Mouse (Mus musculus): ENCODE results near the gene Tsks. TPM values are rescaled to one million over a fixed set of nuclear protein-coding genes. Genes with fewer than 3 reads are reported as not detected.

The Tsks gene
- polyA plus RNA-seq, 1 experiment from 2014 or later = 0.07 TPM

- H3K9me3 ChIP-seq (ENCODE audit: control insufficient read depth, low read length) = no peaks in the 10 kb centered on the region
- H3K4me2 ChIP-seq = no peak overlapping the region
- no peak overlapping the region for H3K9ac ChIP-seq (ENCODE audit: low read length)
- H3K27me3 ChIP-seq (ENCODE audit: control insufficient read depth, insufficient read depth, low read length) = peaks cover 13% of the 10 kb centered on the region
- no peak for ATAC-seq (ENCODE audit: low FRiP score)
- peaks cover 6% of the 10 kb centered on the region; the same call in 1 of the 2 replicates for H3K4me1 ChIP-seq (ENCODE audit: control insufficient read depth, insufficient read depth, low read length)
- no peak overlapping the region for H3K4me3 ChIP-seq (ENCODE audit: low read depth, low read length)
- H3K36me3 ChIP-seq (ENCODE audit: control insufficient read depth, insufficient read depth, low read length) = 0 out of 2 replicates have a peak, but pooled peaks cover 2% of the 10 kb centered on the region
- H3K27ac ChIP-seq (ENCODE audit: low read depth, low read length) = no peak overlapping the region
- no peak for DNase-seq (ENCODE audit: low spot score, missing footprints)
- 59% methylated on average over 5 of the region's 5 CpGs for WGBS
Measured at GRCm38 (mm10) chr7:44955628-44956027, 12.6 kb downstream of the Tsks start.

- Histone ChIP-seq H3K9ac (ENCODE audit: low read length) (peak overlapping the region; percentile 9; the same call in 1 of the 2 replicates), H3K4me1 (ENCODE audit: control insufficient read depth, insufficient read depth, low read length) (peaks cover 6% of the 10 kb centered on the region; the same call in 1 of the 2 replicates), H3K36me3 (ENCODE audit: control insufficient read depth, insufficient read depth, low read length) (0 out of 2 replicates have a peak, but pooled peaks cover 2% of the 10 kb centered on the region), H3K4me2 (no peak overlapping the region), H3K4me3 (ENCODE audit: low read depth, low read length) (no peak overlapping the region), H3K27ac (ENCODE audit: low read depth, low read length) (no peak overlapping the region), H3K9me3 (ENCODE audit: control insufficient read depth, low read length) (no peaks in the 10 kb centered on the region), H3K27me3 (ENCODE audit: control insufficient read depth, insufficient read depth, low read length) (peaks cover 7% of the 10 kb centered on the region)
- DNase-seq (ENCODE audit: low spot score, missing footprints) (no peak), ATAC-seq (ENCODE audit: low FRiP score) (no peak)
- 55% methylated on average over 6 of the region's 6 CpGs for WGBS
Measured at GRCm38 (mm10) chr7:44956266-44956665, 13.3 kb downstream of the Tsks start.

DNA sequence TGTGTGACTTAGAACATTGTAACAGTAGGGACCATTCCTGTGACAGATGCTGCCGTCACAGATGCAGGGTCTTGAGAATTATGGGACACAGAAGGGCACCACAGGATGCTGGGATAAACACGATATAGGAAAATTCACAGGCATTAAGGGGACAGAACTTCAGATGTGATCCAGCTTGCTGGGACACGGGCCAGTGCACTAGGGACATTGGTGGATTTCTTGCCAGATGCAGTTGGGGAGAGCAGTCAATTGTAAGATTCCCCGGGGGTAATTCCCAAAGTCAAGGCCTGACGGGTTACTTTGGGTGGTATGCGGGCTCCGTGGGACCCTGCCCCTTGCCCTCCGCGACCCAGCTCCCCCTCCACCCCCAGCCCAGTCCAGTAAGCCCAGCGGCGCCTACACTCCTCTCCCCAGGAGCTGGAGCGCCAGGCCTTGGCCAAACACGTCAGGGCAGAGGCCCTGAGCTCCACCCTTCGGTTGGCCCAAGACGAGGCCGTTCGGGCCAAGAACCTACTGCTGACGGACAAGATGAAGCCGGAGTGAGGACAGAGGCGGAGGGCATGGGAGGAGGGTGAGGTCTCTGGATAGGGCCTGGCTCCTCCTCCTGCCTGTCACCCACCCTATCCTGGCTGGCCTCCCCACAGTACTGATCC, 14.3 kb downstream of the Tsks start:
- Histone ChIP-seq H3K27ac (ENCODE audit: low read depth, low read length) (no peak overlapping the region), H3K9me3 (ENCODE audit: control insufficient read depth, low read length) (no peaks in the 10 kb centered on the region), H3K4me1 (ENCODE audit: control insufficient read depth, insufficient read depth, low read length) (peaks cover 3% of the 10 kb centered on the region; the same call in 1 of the 2 replicates), H3K36me3 (ENCODE audit: control insufficient read depth, insufficient read depth, low read length) (0 out of 2 replicates have a peak, but pooled peaks cover 2% of the 10 kb centered on the region), H3K27me3 (ENCODE audit: control insufficient read depth, insufficient read depth, low read length) (no peaks in the 10 kb centered on the region), H3K4me3 (ENCODE audit: low read depth, low read length) (no peak overlapping the region), H3K4me2 (no peak overlapping the region), H3K9ac (ENCODE audit: low read length) (no peak overlapping the region)
- WGBS = 71% methylated on average over 20 of the region's 20 CpGs
- no peak for DNase-seq (ENCODE audit: low spot score, missing footprints)
- no peak for ATAC-seq (ENCODE audit: low FRiP score)

- Histone ChIP-seq H3K9ac (ENCODE audit: low read length) (no peak overlapping the region), H3K9me3 (ENCODE audit: control insufficient read depth, low read length) (no peaks in the 10 kb centered on the region), H3K4me2 (no peak overlapping the region), H3K27ac (ENCODE audit: low read depth, low read length) (no peak overlapping the region), H3K4me3 (ENCODE audit: low read depth, low read length) (no peak overlapping the region), H3K36me3 (ENCODE audit: control insufficient read depth, insufficient read depth, low read length) (0 out of 2 replicates have a peak, but pooled peaks cover 2% of the 10 kb centered on the region), H3K27me3 (ENCODE audit: control insufficient read depth, insufficient read depth, low read length) (no peaks in the 10 kb centered on the region), H3K4me1 (ENCODE audit: control insufficient read depth, insufficient read depth, low read length) (no peaks in the 10 kb centered on the region)
- WGBS = 58% methylated on average over 7 of the region's 7 CpGs
- ATAC-seq (ENCODE audit: low FRiP score) (no peak), DNase-seq (ENCODE audit: low spot score, missing footprints) (no peak)
Measured at GRCm38 (mm10) chr7:44958208-44958607, 15.2 kb downstream of the Tsks start.

- H3K9me3 ChIP-seq (ENCODE audit: control insufficient read depth, low read length) = no peaks in the 10 kb centered on the region
- DNase-seq (ENCODE audit: low spot score, missing footprints) = no peak
- 86% methylated on average over 8 of the region's 8 CpGs for WGBS
- no peak overlapping the region for H3K27ac ChIP-seq (ENCODE audit: low read depth, low read length)
- no peak overlapping the region for H3K4me3 ChIP-seq (ENCODE audit: low read depth, low read length)
- H3K27me3 ChIP-seq (ENCODE audit: control insufficient read depth, insufficient read depth, low read length) = no peaks in the 10 kb centered on the region
- H3K4me1 ChIP-seq (ENCODE audit: control insufficient read depth, insufficient read depth, low read length) = no peaks in the 10 kb centered on the region
- no peak overlapping the region for H3K4me2 ChIP-seq
- H3K36me3 ChIP-seq (ENCODE audit: control insufficient read depth, insufficient read depth, low read length) = 0 out of 2 replicates have a peak, but pooled peaks cover 2% of the 10 kb centered on the region
- no peak overlapping the region for H3K9ac ChIP-seq (ENCODE audit: low read length)
- ATAC-seq (ENCODE audit: low FRiP score) = no peak
Measured at GRCm38 (mm10) chr7:44959281-44959680, 16.3 kb downstream of the Tsks start.

DNA sequence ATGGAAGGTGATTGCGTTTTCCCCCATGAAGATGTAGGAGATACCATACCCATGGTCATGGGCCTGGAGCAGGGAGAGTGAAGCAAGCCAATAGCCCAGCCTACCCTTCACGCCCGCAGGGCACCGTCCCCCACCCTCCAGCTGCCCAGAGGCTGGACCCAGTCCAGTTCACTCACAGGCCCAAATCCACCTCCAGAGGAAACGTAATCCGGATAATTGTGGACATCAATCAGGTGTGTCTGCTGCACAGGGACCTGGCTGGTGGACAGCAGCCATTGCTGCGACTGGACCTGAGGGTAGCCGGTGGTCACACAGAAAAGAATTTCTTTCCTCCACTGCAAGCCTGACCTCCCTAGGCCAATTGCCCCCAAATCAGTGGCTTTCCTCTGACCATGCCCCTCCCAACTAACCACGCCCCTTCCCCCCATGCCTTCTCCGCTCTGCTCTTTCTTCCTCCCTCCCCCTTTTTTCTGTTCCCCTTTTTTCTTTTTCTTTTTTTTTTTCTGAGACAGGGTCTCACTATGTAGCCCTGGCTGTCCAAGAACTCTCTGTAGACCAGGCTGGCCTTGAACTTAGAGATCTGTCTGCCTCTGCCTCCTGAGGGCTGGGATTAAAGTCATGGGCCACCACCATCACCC, 17.0 kb downstream of the Tsks start:
- WGBS = 94% methylated on average over 10 of the region's 10 CpGs
- 0 out of 2 replicates have a peak, but pooled peaks cover 2% of the 10 kb centered on the region for H3K36me3 ChIP-seq (ENCODE audit: control insufficient read depth, insufficient read depth, low read length)

GRCm38 (mm10) chr7:44960512-44960910, 17.5 kb downstream of the Tsks start:
- ATAC-seq (ENCODE audit: low FRiP score) = no peak
- no peak for DNase-seq (ENCODE audit: low spot score, missing footprints)
- 92% methylated on average over 13 of the region's 13 CpGs for WGBS
- H3K36me3 ChIP-seq (ENCODE audit: control insufficient read depth, insufficient read depth, low read length) = 0 out of 2 replicates have a peak, but pooled peaks cover 2% of the 10 kb centered on the region
- H3K27me3 ChIP-seq (ENCODE audit: control insufficient read depth, insufficient read depth, low read length) = no peaks in the 10 kb centered on the region
- no peak overlapping the region for H3K27ac ChIP-seq (ENCODE audit: low read depth, low read length)
- H3K4me3 ChIP-seq (ENCODE audit: low read depth, low read length) = no peak overlapping the region
- no peaks in the 10 kb centered on the region for H3K4me1 ChIP-seq (ENCODE audit: control insufficient read depth, insufficient read depth, low read length)
- H3K9me3 ChIP-seq (ENCODE audit: control insufficient read depth, low read length) = no peaks in the 10 kb centered on the region
- no peak overlapping the region for H3K4me2 ChIP-seq
- no peak overlapping the region for H3K9ac ChIP-seq (ENCODE audit: low read length)

More for the DNA sequence above, 17.0 kb downstream of the Tsks start:
- Histone ChIP-seq H3K27ac (ENCODE audit: low read depth, low read length) (no peak overlapping the region), H3K9me3 (ENCODE audit: control insufficient read depth, low read length) (no peaks in the 10 kb centered on the region), H3K4me3 (ENCODE audit: low read depth, low read length) (no peak overlapping the region), H3K4me1 (ENCODE audit: control insufficient read depth, insufficient read depth, low read length) (no peaks in the 10 kb centered on the region), H3K4me2 (no peak overlapping the region), H3K27me3 (ENCODE audit: control insufficient read depth, insufficient read depth, low read length) (no peaks in the 10 kb centered on the region), H3K9ac (ENCODE audit: low read length) (no peak overlapping the region)
- no peak for ATAC-seq (ENCODE audit: low FRiP score)
- no peak for DNase-seq (ENCODE audit: low spot score, missing footprints)

DNA sequence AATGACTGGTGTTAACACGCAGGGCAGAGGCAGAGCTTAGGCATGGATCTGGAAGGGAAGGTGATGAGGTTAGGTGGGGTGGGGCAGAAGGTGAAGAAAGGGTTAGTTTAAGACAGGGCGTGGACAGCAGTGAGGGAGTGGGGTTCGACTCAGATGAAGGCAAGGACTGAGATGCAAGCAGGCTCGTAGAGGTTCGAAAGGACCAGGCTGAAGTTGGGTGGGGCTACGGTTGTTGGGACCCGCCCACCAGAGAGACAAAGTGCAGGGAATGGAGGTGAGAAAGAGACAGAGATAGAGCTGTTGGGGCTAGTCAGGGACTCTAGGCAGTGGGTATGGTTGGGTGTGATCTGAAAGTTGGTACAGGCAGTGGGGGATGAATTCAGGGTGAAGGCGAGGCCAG, 19.3 kb downstream of the Tsks start:
- no peak for DNase-seq (ENCODE audit: low spot score, missing footprints)
- H3K27me3 ChIP-seq (ENCODE audit: control insufficient read depth, insufficient read depth, low read length) = no peaks in the 10 kb centered on the region
- H3K4me2 ChIP-seq = no peak overlapping the region
- ATAC-seq (ENCODE audit: low FRiP score) = no peak
- H3K4me3 ChIP-seq (ENCODE audit: low read depth, low read length) = no peak overlapping the region
- 85% methylated on average over 8 of the region's 8 CpGs for WGBS
- H3K9me3 ChIP-seq (ENCODE audit: control insufficient read depth, low read length) = no peaks in the 10 kb centered on the region
- H3K9ac ChIP-seq (ENCODE audit: low read length) = no peak overlapping the region
- H3K36me3 ChIP-seq (ENCODE audit: control insufficient read depth, insufficient read depth, low read length) = 0 out of 2 replicates have a peak, but pooled peaks cover 2% of the 10 kb centered on the region
- no peaks in the 10 kb centered on the region for H3K4me1 ChIP-seq (ENCODE audit: control insufficient read depth, insufficient read depth, low read length)
- no peak overlapping the region for H3K27ac ChIP-seq (ENCODE audit: low read depth, low read length)

- no peaks in the 10 kb centered on the region for H3K4me1 ChIP-seq (ENCODE audit: control insufficient read depth, insufficient read depth, low read length)
- ATAC-seq (ENCODE audit: low FRiP score) (no peak), DNase-seq (ENCODE audit: low spot score, missing footprints) (no peak)
- H3K9me3 ChIP-seq (ENCODE audit: control insufficient read depth, low read length) = no peaks in the 10 kb centered on the region
- 91% methylated on average over 5 of the region's 5 CpGs for WGBS
- no peak overlapping the region for H3K4me3 ChIP-seq (ENCODE audit: low read depth, low read length)
- H3K4me2 ChIP-seq = no peak overlapping the region
- H3K27me3 ChIP-seq (ENCODE audit: control insufficient read depth, insufficient read depth, low read length) = no peaks in the 10 kb centered on the region
- no peak overlapping the region for H3K27ac ChIP-seq (ENCODE audit: low read depth, low read length)
- H3K36me3 ChIP-seq (ENCODE audit: control insufficient read depth, insufficient read depth, low read length) = 0 out of 2 replicates have a peak, but pooled peaks cover 2% of the 10 kb centered on the region
- H3K9ac ChIP-seq (ENCODE audit: low read length) = no peak overlapping the region
Measured at GRCm38 (mm10) chr7:44962831-44963230, 19.8 kb downstream of the Tsks start.
